In genomic region chr8:105624831-105625230, GRCm38 (mm10) we compare ENCODE assay signal across 12 mouse cellular contexts. TPM values are rescaled to one million over a fixed set of nuclear protein-coding genes. Genes with fewer than 3 reads are reported as not detected.
DNase-seq lines count a peak whose midpoint lies in the region; TF ChIP-seq lines count a peak whose summit lies in the region.
"Had no signal": no experiment of that assay in that cellular context is flagged by ENCODE, and none has a peak within 500 bp of the region (broad histone marks: within the 10 kb centered on the region; RNA-seq: fewer than 3 reads in every experiment).

No protein-coding gene starts in this region.

- dilution Hi-C loops in CH12.LX (cut with MboI; ENCODE audit: extremely low pct_ligation_motif_present, extremely low pct_unique_long_range_greater_than_20kb, low sequenced_read_pairs) = no loop called here

- H3K79me2 ChIP-seq in CH12.LX (replicated peaks; ENCODE audit: control insufficient read depth, extremely low read depth, insufficient read depth, poor library complexity, severe bottlenecking) = peaks cover 4% of the 10 kb centered on the region

- WGBS in limb, embryonic 10.5 days = 59% methylated on average over 1 of the region's 1 CpGs

- no peaks in the 10 kb centered on the region for H3K27me3 ChIP-seq in CH12.LX (replicated peaks)
- H3K27me3 ChIP-seq in limb, embryonic 10.5 days (ENCODE audit: low read depth, poor library complexity, severe bottlenecking) = no peaks in the 10 kb centered on the region
- H3K27me3 ChIP-seq: midbrain, embryonic 12.5 days had no signal

- no peak for TF ChIP-seq EP300 in CH12.LX (IDR thresholded peaks at IDR 0.05; ENCODE audit: low read length)

- no peak for TF ChIP-seq RAD21 in CH12.LX (IDR thresholded peaks at IDR 0.05; ENCODE audit: low read depth, low read length)

- H3K9me3 ChIP-seq in CH12.LX (replicated peaks; ENCODE audit: low read length) = no peaks in the 10 kb centered on the region
- H3K9me3 ChIP-seq in limb, embryonic 10.5 days (replicated peaks) = no peaks in the 10 kb centered on the region
- H3K9me3 ChIP-seq: G1E; midbrain, embryonic 12.5 days had no signal

- peaks cover 12 to 20% of the 10 kb centered on the region in 2 experiments for H3K36me3 ChIP-seq in CH12.LX (replicated peaks in 1 of 2; ENCODE audit: control insufficient read depth in 1 of 2, insufficient read depth in 1 of 2, low read length in 1 of 2)
- H3K36me3 ChIP-seq in limb, embryonic 10.5 days = peaks cover 25% of the 10 kb centered on the region

- in situ Hi-C loops in CH12.LX (cut with MboI; ENCODE audit: low pct_ligation_motif_present, low pct_unique_long_range_greater_than_20kb, low sequenced_read_pairs) = no loop called here

- peak overlapping the region; percentile 64; the same call in 1 of the 2 replicates for H3K4me2 ChIP-seq in CH12.LX (ENCODE audit: insufficient read depth, low read depth, poor library complexity, severe bottlenecking)
- H3K4me2 ChIP-seq: midbrain, embryonic 12.5 days had no signal

- no peak overlapping the region for H3K4me3 ChIP-seq in layer of hippocampus, adult 2 months
- no peak overlapping the region for H3K4me3 ChIP-seq in CH12.LX (replicated peaks in 1 of 3; ENCODE audit: low read depth in 2 of 3, low read length in 2 of 3, poor library complexity in 1 of 3)
- H3K4me3 ChIP-seq in limb, embryonic 10.5 days = peak overlapping the region; percentile 28
- H3K4me3 ChIP-seq: heart, adult 2 months; midbrain, embryonic 12.5 days had no signal

- TF ChIP-seq CTCF in layer of hippocampus, adult 2 months (conservative IDR thresholded peaks at IDR 0.05) = no peak
- no peak for TF ChIP-seq CTCF in CH12.LX (conservative IDR thresholded peaks at IDR 0.05 in 1 of 2, IDR thresholded peaks at IDR 0.05 in 1 of 2; ENCODE audit: low read depth in 2 of 2, low read length in 2 of 2)

- TF ChIP-seq POLR2A in CH12.LX (IDR thresholded peaks at IDR 0.05; ENCODE audit: low read depth, low read length) = no peak

- DNase-seq in layer of hippocampus, adult 2 months (ENCODE audit: low spot score in 2 of 2) = no peak
- DNase-seq in layer of hippocampus, postnatal 14 days (ENCODE audit: low spot score in 2 of 2) = no peak
- no peak for DNase-seq in CH12.LX (ENCODE audit: extremely low read depth)
- peak; percentile 48 for DNase-seq in embryo, embryonic 10 days (ENCODE audit: low spot score)
- DNase-seq in limb, embryonic 10.5 days (ENCODE audit: low spot score) = peak; percentile 43
- no peak for DNase-seq in right cerebral cortex, postnatal 14 days
- DNase-seq in cerebellum, postnatal 10 days = no peak
- DNase-seq: adrenal gland, adult 2 months; heart, adult 2 months had no signal

- H3K9ac ChIP-seq in CH12.LX (ENCODE audit: insufficient read depth, low read depth) = peak overlapping the region; percentile 75; the same call in 1 of the 2 replicates
- H3K9ac ChIP-seq: liver, embryonic 14.5 days; midbrain, embryonic 12.5 days had no signal

- peaks cover 17 to 80% of the 10 kb centered on the region in 2 experiments for H3K4me1 ChIP-seq in CH12.LX (ENCODE audit: control insufficient read depth in 1 of 2, insufficient read depth in 2 of 2)
- peaks cover 50% of the 10 kb centered on the region for H3K4me1 ChIP-seq in limb, embryonic 10.5 days

- peak overlapping the region; percentile 83 for H3K27ac ChIP-seq in layer of hippocampus, adult 2 months
- peak overlapping the region; percentile 53 for H3K27ac ChIP-seq in CH12.LX (ENCODE audit: insufficient read depth, low read depth)
- peak overlapping the region; percentile 83 for H3K27ac ChIP-seq in limb, embryonic 10.5 days
- H3K27ac ChIP-seq: heart, adult 2 months; liver, embryonic 14.5 days; midbrain, embryonic 12.5 days had no signal

TF ChIP-seq in CH12.LX, 34 proteins besides CTCF, POLR2A, EP300 and RAD21:
- TF ChIP-seq ELF1 (IDR thresholded peaks at IDR 0.05; ENCODE audit: low read depth, low read length) = no peak

RNA-seq across cellular contexts. Expression of gene Ctcf, which starts 11.5 kb away (rescaled TPM):
- total RNA-seq in layer of hippocampus, adult 2 months (2021) = 10 to 100 TPM; 70.4 to 82.6 TPM
- total RNA-seq in layer of hippocampus, postnatal 14 days (2021) = 10 to 100 TPM; 60.4 to 64.1 TPM
- total RNA-seq in CH12.LX (2012; rRNA removed) (42.3 and 47.2 TPM in 2 replicates), CH12.LX (2014; rRNA removed) (48.3 and 52.4 TPM in 2 replicates)
- polyA plus RNA-seq in CH12.LX (2012; ENCODE audit: insufficient read length, low read depth) = 97.9 and 107 TPM in 2 replicates
- 132 and 157 TPM in 2 replicates for polyA plus RNA-seq in limb, embryonic 10.5 days (2016; fragmentation: Nextera tagmentation; extraction: Ambion mirVana)

RNA-seq across cellular contexts. Expression of gene Agrp, which starts 12.4 kb away (rescaled TPM):
- total RNA-seq in layer of hippocampus, adult 2 months (2021) = not detected
- not detected for total RNA-seq in layer of hippocampus, postnatal 14 days (2021)
- total RNA-seq in CH12.LX (2012; rRNA removed) (0.21 and 0.30 TPM in 2 replicates), CH12.LX (2014; rRNA removed) (not detected in 2 replicates)
- polyA plus RNA-seq in CH12.LX (2012; ENCODE audit: insufficient read length, low read depth) = not detected in 2 replicates
- 0.39 and 0.69 TPM in 2 replicates for polyA plus RNA-seq in limb, embryonic 10.5 days (2016; fragmentation: Nextera tagmentation; extraction: Ambion mirVana)
- total RNA-seq: G1E; heart, adult 2 months had no signal
- polyA plus RNA-seq: G1E had no signal

RNA-seq across cellular contexts. Expression of gene Ripor1, which starts 19.8 kb away (rescaled TPM):
- 10 to 100 TPM; 88.7 to 94.8 TPM for total RNA-seq in layer of hippocampus, adult 2 months (2021)
- total RNA-seq in layer of hippocampus, postnatal 14 days (2021) = 10 to 100 TPM; 81.6 to 86.9 TPM
- 1.5 and 1.7 TPM in 2 replicates for total RNA-seq in CH12.LX (2012; rRNA removed)
- 0.24 and 0.28 TPM in 2 replicates for total RNA-seq in CH12.LX (2014; rRNA removed)
- 5.8 and 7.2 TPM in 2 replicates for polyA plus RNA-seq in CH12.LX (2012; ENCODE audit: insufficient read length, low read depth)
- polyA plus RNA-seq in limb, embryonic 10.5 days (2016; fragmentation: Nextera tagmentation; extraction: Ambion mirVana) = 17.5 and 18.0 TPM in 2 replicates

RNA-seq across cellular contexts. Expression of gene Atp6v0d1, which starts 59.0 kb away (rescaled TPM):
- total RNA-seq in layer of hippocampus, adult 2 months (2021) = 100 to 1,000 TPM; 278 to 305 TPM
- total RNA-seq in layer of hippocampus, postnatal 14 days (2021) = 100 to 1,000 TPM; 321 to 323 TPM
- total RNA-seq in CH12.LX (2012; rRNA removed) = 38.0 and 48.8 TPM in 2 replicates
- 51.0 and 55.3 TPM in 2 replicates for total RNA-seq in CH12.LX (2014; rRNA removed)
- 48.8 and 53.6 TPM in 2 replicates for polyA plus RNA-seq in CH12.LX (2012; ENCODE audit: insufficient read length, low read depth)
- polyA plus RNA-seq in limb, embryonic 10.5 days (2016; fragmentation: Nextera tagmentation; extraction: Ambion mirVana) = 58.3 and 68.6 TPM in 2 replicates

Comparison
In these comparisons a context has a peak if more than half of its experiments do, and no peak if none do; other contexts are left out.
1. DNase-seq: peak in embryo, embryonic 10 days (single experiment) and limb, embryonic 10.5 days (single experiment); none in layer of hippocampus, adult 2 months (0 of 2), layer of hippocampus, postnatal 14 days (0 of 2), CH12.LX (single experiment), right cerebral cortex, postnatal 14 days (single experiment) and cerebellum, postnatal 10 days (0 of 2).
2. RNA of gene Ripor1, which starts 19.8 kb away (total RNA-seq): 88.7 to 94.8 TPM in layer of hippocampus, adult 2 months and 81.6 to 86.9 TPM in layer of hippocampus, postnatal 14 days; 0.24 to 1.7 TPM in CH12.LX; every median in the first group is over 10 times any median in the second.
3. Peak in every context shown above with its lines, with median percentiles within 50 percentile points of each other: H3K27ac ChIP-seq.